Mouse (Mus musculus) layer of hippocampus, postnatal 25 days (tissue): Measurements from ENCODE around the gene Pdrg1. TPM values are rescaled to one million over a fixed set of nuclear protein-coding genes. Genes with fewer than 3 reads are reported as not detected.

Experiments used
- DNase-seq, 2 experiments: peaks; one replicate each; pipeline ENCODE4 v3.0.0; 2022; ENCODE audit warnings: mixed read lengths in 2 of 2, low spot score in 1 of 2; ENCODE audit errors: extremely low spot score in 1 of 2
- total RNA-seq, 2 experiments: library from RNA; stranded (reverse); gene quantifications; 2 replicates each; pipeline ENCODE4 v1.2.3; 2021

Pdrg1 gene
- total RNA-seq, 2 experiments from 2014 or later: 41.2 to 43.8 TPM

- peak in 1 of 2 experiments; percentile 71 for DNase-seq
Observed at GRCm38 (mm10) chr2:153032083-153032842, 17.0 kb upstream of the Pdrg1 start.

GRCm38 (mm10) chr2:153031126-153032082, 16.2 kb upstream of the Pdrg1 start, which contains the start of gene Xkr7:
Gene Xkr7 (plus strand): TSS chr2:153031852.
- DNase-seq: no peak

GRCm38 (mm10) chr2:153030422-153030821, 15.2 kb upstream of the Pdrg1 start:
- DNase-seq: no peak

- DNase-seq: no peak
Observed at GRCm38 (mm10) chr2:153027501-153027900, 12.3 kb upstream of the Pdrg1 start.

GRCm38 (mm10) chr2:153026052-153026451, 10.8 kb upstream of the Pdrg1 start:
- DNase-seq: no peak

- DNase-seq: no peak
Observed at GRCm38 (mm10) chr2:153022855-153023254, 7.6 kb upstream of the Pdrg1 start.

- no peak for DNase-seq
Observed at GRCm38 (mm10) chr2:153021163-153021562, 5.9 kb upstream of the Pdrg1 start.

GRCm38 (mm10) chr2:153019355-153019754, 4.1 kb upstream of the Pdrg1 start:
- DNase-seq: no peak

GRCm38 (mm10) chr2:153016786-153017185, 1.6 kb upstream of the Pdrg1 start:
- DNase-seq: no peak

- DNase-seq: no peak
Observed at GRCm38 (mm10) chr2:153015804-153016203, 577 bp upstream of the Pdrg1 start.

- DNase-seq: no peak
Observed at GRCm38 (mm10) chr2:153013724-153014515, 1.3 kb downstream of the Pdrg1 start.

GRCm38 (mm10) chr2:153009192-153009973, 5.8 kb downstream of the Pdrg1 start:
- no peak for DNase-seq

GRCm38 (mm10) chr2:153005981-153006380, 9.2 kb downstream of the Pdrg1 start:
- no peak for DNase-seq

GRCm38 (mm10) chr2:153003681-153004338, 11.4 kb downstream of the Pdrg1 start:
- no peak for DNase-seq

- no peak for DNase-seq
Observed at GRCm38 (mm10) chr2:153002492-153003248, 12.6 kb downstream of the Pdrg1 start.

GRCm38 (mm10) chr2:152997046-152997445, 18.2 kb downstream of the Pdrg1 start:
- no peak for DNase-seq

GRCm38 (mm10) chr2:152991529-152991928, 23.7 kb downstream of the Pdrg1 start:
- DNase-seq: no peak

GRCm38 (mm10) chr2:152985582-152985981, 29.6 kb downstream of the Pdrg1 start:
- DNase-seq: no peak
